Mouse (Mus musculus): ENCODE data around the gene Olfr202. TPM values are rescaled to one million over a fixed set of nuclear protein-coding genes. Genes with fewer than 3 reads are reported as not detected.
"Not testable (repeated sequence)": the region's sequence is repeated elsewhere in the genome, so short reads cannot be mapped to it uniquely, and the experiment has no call there.

The Olfr202 gene
- polyA plus RNA-seq (2016; fragmentation: Nextera tagmentation; extraction: Ambion mirVana), result not detected in 2 replicates

DNA sequence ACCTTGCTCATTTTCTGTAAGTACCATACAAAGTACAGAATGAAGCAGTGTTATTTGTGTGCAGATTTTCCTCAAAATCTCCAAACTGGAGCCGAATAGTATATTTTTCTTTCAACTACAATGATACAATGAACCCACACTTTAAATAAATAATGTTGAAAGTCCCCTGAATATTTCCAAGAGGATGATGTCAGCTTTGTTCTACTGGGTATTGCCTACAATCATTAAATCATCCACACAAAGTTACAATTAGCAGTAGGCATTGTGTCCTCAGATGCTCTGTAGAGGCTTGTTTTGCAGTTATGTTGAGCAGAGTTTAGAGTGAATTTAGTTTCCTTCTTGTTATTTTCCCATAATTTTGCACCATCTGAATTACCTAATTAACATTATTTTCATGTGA, at the start of gene Olfr202:
Gene Olfr202, minus strand, starts transcription at position 101 of the 400 bp plus-strand sequence.
- Histone ChIP-seq H3K4me3 (replicated peaks) (no peak within 1 kb of the TSS), H3K4me2 (no peak within 1 kb of the TSS), H3K4me1 (replicated peaks) (no peaks in the 10 kb centered on the region), H3K9me3 (no peaks in the 10 kb centered on the region), H3K36me3 (no peaks in the 10 kb centered on the region), H3K9ac (replicated peaks) (no peak within 1 kb of the TSS), H3K27ac (no peak within 1 kb of the TSS), H3K27me3 (no peaks in the 10 kb centered on the region)
- no peak for ATAC-seq (ENCODE audit: insufficient number of reproducible peaks, insufficient read depth, low FRiP score, low TSS enrichment, low read depth)
- 90% methylated on average over 1 of the region's 1 CpGs for WGBS

DNA sequence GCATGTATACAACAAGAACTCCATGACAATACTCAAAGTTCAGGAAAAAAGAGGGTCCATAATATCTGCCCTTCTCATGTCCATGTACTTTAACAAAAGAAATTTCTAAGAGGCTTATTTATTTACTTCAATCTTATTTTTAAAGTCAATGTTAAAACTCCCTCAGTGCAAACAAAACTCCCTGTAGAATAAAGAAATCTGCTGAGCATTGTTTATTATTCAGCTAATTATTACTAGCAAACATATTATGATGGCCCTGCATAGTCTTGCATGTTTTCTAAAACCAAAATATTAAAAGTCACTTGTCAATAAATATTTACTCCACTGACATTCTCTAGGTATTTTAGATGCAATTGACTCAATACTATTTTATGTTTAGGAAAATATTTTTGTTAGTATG, 44.4 kb upstream of the Olfr202 start, which contains the start of gene Olfr205:
Gene Olfr205, minus strand, starts transcription at position 101 of the 400 bp plus-strand sequence.
- no peaks in the 10 kb centered on the region for H3K4me1 ChIP-seq (replicated peaks)
- no peak within 1 kb of the TSS for H3K27ac ChIP-seq
- H3K27me3 ChIP-seq, result no peaks in the 10 kb centered on the region
- no peaks in the 10 kb centered on the region for H3K36me3 ChIP-seq
- no peak for ATAC-seq (ENCODE audit: insufficient number of reproducible peaks, insufficient read depth, low FRiP score, low TSS enrichment, low read depth)
- 0 out of 2 replicates have a peak, but pooled peaks cover 3% of the 10 kb centered on the region for H3K9me3 ChIP-seq
- no peak within 1 kb of the TSS for H3K4me2 ChIP-seq
- H3K4me3 ChIP-seq (replicated peaks), result no peak within 1 kb of the TSS
- no peak within 1 kb of the TSS for H3K9ac ChIP-seq (replicated peaks)

GRCm38 (mm10) chr16:59323262-59323661, 36.7 kb upstream of the Olfr202 start:
- H3K36me3 ChIP-seq; H3K9me3 ChIP-seq; ATAC-seq (ENCODE audit: insufficient number of reproducible peaks, insufficient read depth, low FRiP score, low TSS enrichment, low read depth); H3K9ac ChIP-seq (replicated peaks); H3K4me2 ChIP-seq; H3K27me3 ChIP-seq; H3K4me3 ChIP-seq (replicated peaks); H3K4me1 ChIP-seq (replicated peaks); H3K27ac ChIP-seq: not testable (repeated sequence)
- 70% methylated on average over 1 of the region's 1 CpGs for WGBS

DNA sequence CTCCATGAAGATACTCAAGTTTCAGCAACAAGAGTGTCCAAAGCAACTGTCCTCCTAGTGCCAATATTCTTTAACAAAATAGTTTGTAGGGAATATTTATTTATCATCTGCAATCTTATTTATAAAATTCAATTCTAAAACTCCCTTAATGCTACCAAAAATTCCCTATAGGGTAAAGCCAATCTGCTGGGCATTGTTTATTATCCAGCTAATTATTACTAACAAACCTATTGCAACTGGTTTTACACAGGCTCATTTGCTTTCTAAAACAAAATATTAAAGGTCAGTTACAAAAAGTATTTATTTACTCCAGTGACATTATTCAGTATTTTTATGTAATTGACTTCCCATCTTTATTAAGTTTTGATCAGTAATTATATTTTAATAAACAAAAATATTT, 31.6 kb upstream of the Olfr202 start, which contains the start of gene Olfr204:
Gene Olfr204, minus strand, starts transcription at position 101 of the 400 bp plus-strand sequence.
- Histone ChIP-seq H3K9me3 (no peaks in the 10 kb centered on the region), H3K4me2 (no peak within 1 kb of the TSS), H3K27me3 (no peaks in the 10 kb centered on the region), H3K4me3 (replicated peaks) (no peak within 1 kb of the TSS), H3K27ac (no peak within 1 kb of the TSS), H3K9ac (replicated peaks) (no peak within 1 kb of the TSS), H3K36me3 (no peaks in the 10 kb centered on the region), H3K4me1 (replicated peaks) (no peaks in the 10 kb centered on the region)
- no peak for ATAC-seq (ENCODE audit: insufficient number of reproducible peaks, insufficient read depth, low FRiP score, low TSS enrichment, low read depth)

GRCm38 (mm10) chr16:59298581-59298980, 12.0 kb upstream of the Olfr202 start, which contains the start of gene Olfr203:
Gene Olfr203, plus strand, starts transcription at chr16:59298881.
- Histone ChIP-seq H3K27ac (no peak within 1 kb of the TSS), H3K9ac (replicated peaks) (no peak within 1 kb of the TSS), H3K4me3 (replicated peaks) (no peak within 1 kb of the TSS), H3K4me2 (no peak within 1 kb of the TSS), H3K36me3 (no peaks in the 10 kb centered on the region), H3K9me3 (no peaks in the 10 kb centered on the region), H3K27me3 (no peaks in the 10 kb centered on the region), H3K4me1 (replicated peaks) (no peaks in the 10 kb centered on the region)
- no peak for ATAC-seq (ENCODE audit: insufficient number of reproducible peaks, insufficient read depth, low FRiP score, low TSS enrichment, low read depth)
- WGBS, result 82% methylated on average over 2 of the region's 2 CpGs

DNA sequence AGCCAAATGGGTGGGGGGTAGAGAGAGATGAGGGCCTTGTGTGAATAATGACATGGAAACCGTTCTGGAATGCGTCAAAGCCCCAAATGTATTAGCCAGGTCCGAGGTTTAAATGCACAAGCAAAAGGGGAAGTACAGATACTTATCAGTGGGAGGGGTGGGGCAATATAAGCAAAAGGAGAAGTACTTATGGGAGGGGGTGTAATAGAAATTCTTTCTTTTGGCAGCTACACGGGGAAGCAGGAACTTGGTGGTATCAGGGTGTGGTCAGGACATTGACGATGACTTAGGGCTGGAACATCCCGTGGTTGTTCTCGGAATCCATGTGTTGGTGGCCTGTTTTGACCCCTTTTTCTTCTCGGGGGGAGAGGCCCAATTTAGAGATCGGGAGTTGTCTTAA, 983 bp upstream of the Olfr202 start:
- ATAC-seq (ENCODE audit: insufficient number of reproducible peaks, insufficient read depth, low FRiP score, low TSS enrichment, low read depth); H3K4me2 ChIP-seq: not testable (repeated sequence)

GRCm38 (mm10) chr16:59283476-59283875, 3.1 kb downstream of the Olfr202 start:
- Histone ChIP-seq H3K9ac (replicated peaks) (no peak overlapping the region), H3K4me3 (replicated peaks) (no peak overlapping the region), H3K27ac (no peak overlapping the region), H3K9me3 (no peaks in the 10 kb centered on the region), H3K27me3 (no peaks in the 10 kb centered on the region), H3K4me2 (no peak overlapping the region), H3K36me3 (no peaks in the 10 kb centered on the region), H3K4me1 (replicated peaks) (no peaks in the 10 kb centered on the region)
- no peak for ATAC-seq (ENCODE audit: insufficient number of reproducible peaks, insufficient read depth, low FRiP score, low TSS enrichment, low read depth)
- WGBS, result 81% methylated on average over 1 of the region's 1 CpGs

More for the DNA sequence above, 983 bp upstream of the Olfr202 start:
- H3K4me1 ChIP-seq (replicated peaks); H3K9me3 ChIP-seq; H3K4me3 ChIP-seq (replicated peaks); H3K9ac ChIP-seq (replicated peaks); H3K36me3 ChIP-seq; H3K27me3 ChIP-seq; H3K27ac ChIP-seq: not testable (repeated sequence)
- WGBS, result 82% methylated on average over 9 of the region's 9 CpGs

- ATAC-seq (ENCODE audit: insufficient number of reproducible peaks, insufficient read depth, low FRiP score, low TSS enrichment, low read depth), result no peak
- Histone ChIP-seq H3K36me3 (no peaks in the 10 kb centered on the region), H3K27ac (no peak overlapping the region), H3K4me3 (replicated peaks) (no peak overlapping the region), H3K9me3 (no peaks in the 10 kb centered on the region), H3K9ac (replicated peaks) (no peak overlapping the region), H3K4me2 (no peak overlapping the region), H3K4me1 (replicated peaks) (no peaks in the 10 kb centered on the region), H3K27me3 (no peaks in the 10 kb centered on the region)
- WGBS, result 77% methylated on average over 3 of the region's 3 CpGs
These were observed 6.1 kb downstream of the Olfr202 start for GRCm38 (mm10) chr16:59280542-59280941.

GRCm38 (mm10) chr16:59272532-59272931, 14.1 kb downstream of the Olfr202 start, which contains the start of gene Olfr201:
Gene Olfr201, minus strand, starts transcription at chr16:59272632.
- ATAC-seq (ENCODE audit: insufficient number of reproducible peaks, insufficient read depth, low FRiP score, low TSS enrichment, low read depth); H3K27ac ChIP-seq; H3K9me3 ChIP-seq; H3K36me3 ChIP-seq; H3K4me1 ChIP-seq (replicated peaks); H3K9ac ChIP-seq (replicated peaks); H3K27me3 ChIP-seq; H3K4me2 ChIP-seq; H3K4me3 ChIP-seq (replicated peaks): not testable (repeated sequence)
- WGBS, result 86% methylated on average over 4 of the region's 4 CpGs

DNA sequence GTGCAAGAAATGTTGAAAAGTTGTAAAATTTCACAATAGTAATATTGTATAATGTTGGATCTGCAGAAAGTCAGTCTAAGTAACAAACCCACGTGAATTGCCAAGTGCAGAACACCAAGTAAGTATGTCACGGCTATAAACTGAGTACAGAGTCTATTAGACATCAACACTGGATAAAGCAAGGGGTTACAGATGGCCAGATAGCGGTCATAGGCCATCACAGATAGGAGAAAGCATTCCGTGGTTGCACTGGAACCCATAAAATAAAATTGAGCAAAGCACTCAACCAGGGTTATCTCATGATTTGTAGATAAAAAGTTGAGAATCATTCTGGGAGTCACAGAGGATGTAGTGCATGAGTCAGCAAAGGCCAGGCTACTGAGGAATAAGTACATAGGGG, 17.5 kb downstream of the Olfr202 start:
- H3K27me3 ChIP-seq; H3K9me3 ChIP-seq; H3K4me3 ChIP-seq (replicated peaks); H3K36me3 ChIP-seq; H3K4me2 ChIP-seq; H3K27ac ChIP-seq; ATAC-seq (ENCODE audit: insufficient number of reproducible peaks, insufficient read depth, low FRiP score, low TSS enrichment, low read depth); H3K9ac ChIP-seq (replicated peaks); H3K4me1 ChIP-seq (replicated peaks): not testable (repeated sequence)
- 78% methylated on average over 4 of the region's 4 CpGs for WGBS

DNA sequence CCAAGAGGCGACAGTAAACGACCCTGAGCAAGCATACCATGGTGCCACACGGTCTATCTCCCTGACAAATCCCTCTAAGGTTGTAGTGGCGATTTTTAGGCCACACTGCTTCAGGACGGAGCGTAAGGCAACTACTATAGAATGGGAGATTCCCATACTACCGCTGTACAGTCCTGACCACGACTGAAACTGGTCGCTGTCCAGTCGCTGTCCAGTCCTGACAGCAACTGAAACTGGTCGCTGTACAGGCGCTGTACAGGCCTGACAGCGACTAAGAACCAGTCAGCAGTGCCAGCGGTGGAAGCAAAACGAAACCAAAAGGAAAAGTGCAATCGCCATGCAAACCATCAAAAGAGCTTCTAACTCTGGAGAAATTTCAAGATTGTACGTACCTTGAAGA, 36.9 kb downstream of the Olfr202 start:
- Histone ChIP-seq H3K4me2 (no peak overlapping the region), H3K4me3 (replicated peaks) (no peak overlapping the region), H3K9me3 (0 out of 2 replicates have a peak, but pooled peaks cover 4% of the 10 kb centered on the region), H3K36me3 (no peaks in the 10 kb centered on the region), H3K27me3 (no peaks in the 10 kb centered on the region), H3K4me1 (replicated peaks) (no peaks in the 10 kb centered on the region), H3K9ac (replicated peaks) (no peak overlapping the region), H3K27ac (no peak overlapping the region)
- WGBS, result 84% methylated on average over 17 of the region's 17 CpGs
- no peak for ATAC-seq (ENCODE audit: insufficient number of reproducible peaks, insufficient read depth, low FRiP score, low TSS enrichment, low read depth)

Measured in limb, embryonic 12.5 days (tissue).